Mouse (Mus musculus): ENCODE results near the gene Sema5a. TPM values are rescaled to one million over a fixed set of nuclear protein-coding genes. Genes with fewer than 3 reads are reported as not detected.

Sema5a gene
- polyA plus RNA-seq, 1 experiment from 2014 or later: 16.0 TPM

DNA sequence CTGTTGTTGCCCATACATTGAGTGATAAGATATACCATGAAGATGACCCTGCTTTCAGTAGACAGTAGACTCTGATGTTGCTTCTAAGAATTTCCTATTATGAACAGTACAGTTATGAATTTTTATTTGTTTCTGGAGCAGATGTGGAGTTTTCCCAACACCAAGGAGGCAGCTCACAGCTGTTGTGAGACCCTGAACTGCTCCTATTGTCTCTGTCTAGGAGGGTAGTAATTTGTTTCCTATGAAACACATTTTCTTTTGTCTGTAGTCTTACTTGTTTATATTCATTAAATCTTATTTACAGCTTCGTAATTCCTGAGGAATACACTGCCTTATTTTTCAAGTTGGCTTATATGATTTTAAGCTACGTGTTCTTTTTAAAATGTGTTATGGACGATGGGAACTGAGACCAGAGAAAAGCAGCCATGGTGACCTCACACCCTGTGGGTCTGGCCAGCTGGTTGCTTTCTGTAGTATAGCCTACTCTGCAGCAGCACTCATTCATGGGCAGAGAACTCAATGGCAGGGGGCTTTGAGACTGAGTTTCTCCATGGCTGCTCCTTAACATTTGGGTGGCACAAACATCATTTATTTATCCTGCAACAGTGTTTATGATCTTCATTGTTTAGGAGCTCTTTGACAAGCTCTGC lies 151.8 kb downstream of the Sema5a start:
- no peaks in the 10 kb centered on the region for H3K27me3 ChIP-seq (replicated peaks)
- H3K36me3 ChIP-seq: no peaks in the 10 kb centered on the region
- no peaks in the 10 kb centered on the region for H3K9me3 ChIP-seq
- no peak overlapping the region for H3K4me2 ChIP-seq (replicated peaks)
- no peak for ATAC-seq
- 67% methylated on average over 3 of the region's 3 CpGs for WGBS
- no peaks in the 10 kb centered on the region for H3K4me1 ChIP-seq (replicated peaks)
- no peak overlapping the region for H3K27ac ChIP-seq
- no peak overlapping the region for H3K9ac ChIP-seq
- no peak overlapping the region for H3K4me3 ChIP-seq (replicated peaks)

DNA sequence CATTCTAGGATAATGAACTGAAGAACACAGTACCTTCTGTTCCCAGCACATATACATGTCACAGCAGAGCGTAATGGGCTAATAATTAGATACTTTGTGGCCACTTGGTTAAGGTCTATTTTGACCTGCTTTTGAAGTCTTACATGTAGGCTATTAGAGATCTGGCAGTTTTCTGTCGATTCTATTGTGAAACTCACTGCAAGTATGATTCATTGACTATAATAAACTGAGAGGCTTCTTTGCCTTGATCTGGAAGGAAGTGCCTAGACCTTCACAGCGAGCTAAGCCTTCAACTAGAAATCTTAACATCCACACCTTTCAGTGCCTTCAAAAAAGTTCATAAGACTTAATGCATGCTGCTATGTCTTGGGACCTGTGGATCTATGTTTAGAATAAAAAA lies 152.5 kb downstream of the Sema5a start:
- Histone ChIP-seq H3K27me3 (replicated peaks) (no peaks in the 10 kb centered on the region), H3K36me3 (no peaks in the 10 kb centered on the region), H3K4me3 (replicated peaks) (no peak overlapping the region), H3K9me3 (no peaks in the 10 kb centered on the region), H3K9ac (no peak overlapping the region), H3K4me1 (replicated peaks) (no peaks in the 10 kb centered on the region), H3K27ac (no peak overlapping the region), H3K4me2 (replicated peaks) (no peak overlapping the region)
- 68% methylated on average over 3 of the region's 3 CpGs for WGBS
- no peak for ATAC-seq

DNA sequence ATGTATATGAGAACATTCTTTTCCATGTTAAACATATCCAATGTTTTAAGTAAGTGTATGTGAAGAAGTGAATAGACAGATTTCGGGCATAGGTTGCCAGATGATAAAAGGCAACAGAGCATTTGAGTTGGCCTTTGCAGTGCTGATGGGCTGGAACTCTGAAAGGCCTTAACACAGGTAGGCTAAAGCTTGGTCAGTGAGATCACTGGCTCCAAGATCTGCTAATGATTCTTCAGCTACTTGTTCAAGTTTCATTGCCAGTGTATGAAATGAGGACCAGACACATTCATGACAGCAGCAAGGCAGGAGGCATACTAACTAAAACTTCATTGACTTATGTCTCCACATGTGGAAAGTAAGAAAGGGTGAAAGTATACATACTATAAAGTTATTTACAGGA lies 154.1 kb downstream of the Sema5a start:
- H3K36me3 ChIP-seq: no peaks in the 10 kb centered on the region
- H3K4me3 ChIP-seq (replicated peaks): no peak overlapping the region
- no peak overlapping the region for H3K9ac ChIP-seq
- WGBS: 80% methylated on average over 1 of the region's 1 CpGs
- no peaks in the 10 kb centered on the region for H3K4me1 ChIP-seq (replicated peaks)
- no peaks in the 10 kb centered on the region for H3K9me3 ChIP-seq
- ATAC-seq: no peak
- H3K27ac ChIP-seq: no peak overlapping the region
- no peak overlapping the region for H3K4me2 ChIP-seq (replicated peaks)
- H3K27me3 ChIP-seq (replicated peaks): no peaks in the 10 kb centered on the region

DNA sequence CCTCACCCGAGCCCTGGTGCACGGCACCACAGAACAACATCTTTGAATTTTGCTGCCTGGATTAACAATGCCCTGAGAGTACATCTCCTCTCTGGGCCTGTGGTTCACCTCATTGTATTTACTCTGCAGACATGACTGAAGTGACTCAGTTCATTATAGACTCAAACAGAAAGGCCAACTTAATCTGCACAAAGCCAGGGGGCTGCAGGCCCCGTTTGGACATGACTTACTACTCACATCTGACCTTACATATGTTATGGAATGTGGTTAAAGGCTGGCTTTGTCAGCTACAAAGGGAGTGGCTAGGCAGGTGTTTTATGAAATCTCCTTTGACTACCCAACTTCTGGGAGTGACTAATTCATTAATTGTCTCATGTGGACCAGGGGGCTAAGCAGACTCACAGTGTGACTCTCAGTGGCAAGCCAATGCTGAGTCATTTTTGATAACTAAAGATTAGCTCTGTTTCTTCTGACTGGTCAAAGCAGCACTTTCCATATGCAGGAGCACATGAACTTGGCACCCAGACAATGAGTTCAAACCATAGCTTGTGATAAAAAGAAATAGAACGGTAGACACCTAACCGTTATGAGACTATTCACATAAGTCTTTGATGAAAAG lies 157.4 kb downstream of the Sema5a start:
- Histone ChIP-seq H3K27ac (no peak overlapping the region), H3K36me3 (no peaks in the 10 kb centered on the region), H3K27me3 (replicated peaks) (no peaks in the 10 kb centered on the region), H3K4me1 (replicated peaks) (no peaks in the 10 kb centered on the region), H3K9me3 (no peaks in the 10 kb centered on the region), H3K4me2 (replicated peaks) (no peak overlapping the region), H3K9ac (no peak overlapping the region), H3K4me3 (replicated peaks) (no peak overlapping the region)
- WGBS: 72% methylated on average over 5 of the region's 5 CpGs
- ATAC-seq: no peak

DNA sequence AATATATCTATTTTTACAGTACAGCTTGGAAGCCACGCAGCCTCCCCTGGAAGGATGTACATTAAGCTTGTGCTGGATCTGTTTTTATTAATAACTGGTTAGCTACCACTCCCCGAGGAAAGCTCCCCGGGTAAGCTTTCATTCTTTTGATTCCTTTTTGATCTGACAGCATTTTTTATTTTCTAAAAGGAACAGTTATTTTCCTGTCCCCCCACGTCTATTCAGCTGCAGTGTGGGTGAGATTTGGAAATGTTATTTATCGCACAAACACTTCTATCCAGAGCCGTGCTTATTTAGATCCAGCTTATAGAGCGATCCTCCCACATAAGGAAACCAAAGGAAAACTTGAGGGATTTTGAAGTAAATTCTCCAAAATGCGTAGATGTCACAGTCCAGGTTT lies 158.7 kb downstream of the Sema5a start:
- H3K4me2 ChIP-seq (replicated peaks): no peak overlapping the region
- H3K4me3 ChIP-seq (replicated peaks): no peak overlapping the region
- no peak overlapping the region for H3K27ac ChIP-seq
- H3K27me3 ChIP-seq (replicated peaks): no peaks in the 10 kb centered on the region
- H3K9ac ChIP-seq: no peak overlapping the region
- no peak for ATAC-seq
- H3K4me1 ChIP-seq (replicated peaks): no peaks in the 10 kb centered on the region
- H3K36me3 ChIP-seq: no peaks in the 10 kb centered on the region
- 80% methylated on average over 8 of the region's 8 CpGs for WGBS
- no peaks in the 10 kb centered on the region for H3K9me3 ChIP-seq

DNA sequence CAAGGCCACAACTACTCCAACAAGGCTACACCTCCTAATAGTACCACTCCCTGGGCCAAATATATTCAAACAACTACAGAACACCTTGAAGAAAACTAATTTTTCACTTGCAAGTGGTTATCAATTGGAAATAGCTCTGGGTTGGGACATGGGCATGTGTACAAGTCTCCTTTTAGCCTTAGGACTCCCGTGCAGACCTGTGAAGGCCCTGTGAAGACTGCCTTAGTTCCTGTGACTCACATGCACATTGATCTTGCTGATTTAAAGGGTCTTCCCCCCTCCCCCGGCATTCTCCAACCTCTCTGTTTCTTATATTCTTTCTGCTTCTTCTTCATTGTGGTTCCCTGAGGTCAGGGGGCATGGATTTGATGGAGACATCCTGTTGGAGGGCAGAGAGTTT lies 161.8 kb downstream of the Sema5a start:
- H3K27ac ChIP-seq: no peak overlapping the region
- ATAC-seq: no peak
- no peaks in the 10 kb centered on the region for H3K27me3 ChIP-seq (replicated peaks)
- no peak overlapping the region for H3K4me3 ChIP-seq (replicated peaks)
- H3K4me1 ChIP-seq (replicated peaks): no peaks in the 10 kb centered on the region
- H3K4me2 ChIP-seq (replicated peaks): no peak overlapping the region
- no peak overlapping the region for H3K9ac ChIP-seq
- H3K36me3 ChIP-seq: no peaks in the 10 kb centered on the region
- WGBS: 79% methylated on average over 2 of the region's 2 CpGs
- no peaks in the 10 kb centered on the region for H3K9me3 ChIP-seq

DNA sequence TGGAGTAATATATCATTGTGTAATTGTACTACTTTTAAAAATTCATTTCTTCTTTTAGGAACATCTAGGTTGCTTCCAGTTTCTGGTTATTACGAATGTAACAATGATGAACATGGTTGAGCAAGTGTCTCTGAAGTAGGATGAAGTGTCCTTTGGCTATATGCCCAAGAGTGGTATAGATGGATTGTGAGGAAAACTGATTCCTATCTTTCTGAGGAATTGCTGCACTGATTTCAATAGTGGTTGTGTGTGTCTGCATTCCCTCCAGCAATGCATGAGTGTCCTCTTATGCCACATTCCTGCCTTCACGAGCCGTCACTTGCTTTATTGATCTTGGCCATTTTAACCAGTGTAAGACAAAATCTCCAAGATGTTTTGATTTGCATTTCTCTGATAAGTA lies 163.2 kb downstream of the Sema5a start:
- Histone ChIP-seq H3K9me3 (no peaks in the 10 kb centered on the region), H3K4me2 (replicated peaks) (no peak overlapping the region), H3K4me3 (replicated peaks) (no peak overlapping the region), H3K4me1 (replicated peaks) (no peaks in the 10 kb centered on the region), H3K27ac (no peak overlapping the region), H3K9ac (no peak overlapping the region), H3K36me3 (no peaks in the 10 kb centered on the region), H3K27me3 (replicated peaks) (no peaks in the 10 kb centered on the region)
- no peak for ATAC-seq
- WGBS: 78% methylated on average over 3 of the region's 3 CpGs

DNA sequence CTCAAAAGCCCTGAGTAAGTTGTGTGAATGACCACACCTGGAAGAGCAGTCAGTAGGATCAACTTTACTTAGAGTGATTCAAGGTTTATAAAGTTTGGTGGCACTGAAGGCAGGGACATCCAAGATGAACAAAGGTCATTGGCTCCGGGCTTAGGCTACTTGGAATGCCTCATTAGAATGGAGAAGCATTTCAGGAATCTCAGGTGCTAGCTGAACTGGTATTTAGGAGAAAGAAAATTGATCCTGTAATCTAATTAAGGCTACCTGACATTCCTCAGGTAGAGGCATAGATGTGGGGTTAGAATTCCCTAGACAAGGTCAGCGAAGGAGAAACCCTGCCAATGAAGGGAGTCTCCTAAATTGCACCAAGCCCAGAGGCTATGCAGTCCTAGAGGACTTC lies 171.7 kb downstream of the Sema5a start:
- Histone ChIP-seq H3K4me3 (replicated peaks) (no peak overlapping the region), H3K4me1 (replicated peaks) (no peaks in the 10 kb centered on the region), H3K27ac (no peak overlapping the region), H3K9ac (no peak overlapping the region), H3K27me3 (replicated peaks) (no peaks in the 10 kb centered on the region), H3K36me3 (no peaks in the 10 kb centered on the region), H3K4me2 (replicated peaks) (no peak overlapping the region), H3K9me3 (no peaks in the 10 kb centered on the region)
- WGBS: 88% methylated on average over 2 of the region's 2 CpGs
- no peak for ATAC-seq

DNA sequence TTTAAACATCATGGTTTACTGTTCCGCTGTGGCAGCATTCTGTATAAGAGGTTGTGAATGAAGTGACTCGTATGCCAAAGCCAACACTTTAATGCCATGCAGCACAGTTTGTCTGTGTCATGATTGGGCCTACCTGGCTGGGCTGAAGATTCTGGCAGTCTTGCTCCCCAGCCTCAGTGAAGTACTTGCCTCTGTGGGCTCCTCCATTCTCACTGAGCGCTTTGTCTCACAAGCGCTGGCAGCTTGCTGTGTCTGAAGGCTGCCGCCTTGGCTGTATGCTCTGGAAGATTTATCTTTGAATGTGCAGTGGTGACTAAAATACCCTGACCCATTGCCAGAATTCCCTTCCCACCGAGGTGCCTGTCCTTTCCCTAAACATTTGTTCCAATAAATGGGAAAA lies 178.0 kb downstream of the Sema5a start:
- Histone ChIP-seq H3K4me3 (replicated peaks) (no peak overlapping the region), H3K4me2 (replicated peaks) (no peak overlapping the region), H3K27ac (no peak overlapping the region), H3K9ac (no peak overlapping the region), H3K9me3 (no peaks in the 10 kb centered on the region), H3K36me3 (no peaks in the 10 kb centered on the region), H3K4me1 (replicated peaks) (no peaks in the 10 kb centered on the region), H3K27me3 (replicated peaks) (no peaks in the 10 kb centered on the region)
- no peak for ATAC-seq
- WGBS: 66% methylated on average over 6 of the region's 6 CpGs

DNA sequence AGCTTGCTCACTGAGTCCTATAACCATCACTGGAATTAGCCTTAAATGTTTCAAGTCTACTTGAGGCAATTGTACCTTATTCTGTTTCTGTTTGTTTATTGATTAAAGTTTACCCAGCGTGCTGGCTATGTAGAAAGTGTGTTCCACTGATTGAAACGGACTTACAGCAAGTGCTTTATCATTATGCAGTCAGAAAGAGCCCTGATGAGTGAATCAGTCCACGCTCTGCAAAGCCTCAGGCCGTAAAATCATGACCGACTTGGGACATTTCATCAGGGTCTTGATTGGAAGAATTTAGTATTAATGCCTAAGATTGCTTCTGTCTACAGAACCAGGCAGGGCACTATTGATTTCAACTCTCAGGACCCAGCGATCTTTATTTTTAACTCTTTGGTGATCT lies 178.5 kb downstream of the Sema5a start:
- WGBS: 66% methylated on average over 6 of the region's 6 CpGs
- H3K9me3 ChIP-seq: no peaks in the 10 kb centered on the region

DNA sequence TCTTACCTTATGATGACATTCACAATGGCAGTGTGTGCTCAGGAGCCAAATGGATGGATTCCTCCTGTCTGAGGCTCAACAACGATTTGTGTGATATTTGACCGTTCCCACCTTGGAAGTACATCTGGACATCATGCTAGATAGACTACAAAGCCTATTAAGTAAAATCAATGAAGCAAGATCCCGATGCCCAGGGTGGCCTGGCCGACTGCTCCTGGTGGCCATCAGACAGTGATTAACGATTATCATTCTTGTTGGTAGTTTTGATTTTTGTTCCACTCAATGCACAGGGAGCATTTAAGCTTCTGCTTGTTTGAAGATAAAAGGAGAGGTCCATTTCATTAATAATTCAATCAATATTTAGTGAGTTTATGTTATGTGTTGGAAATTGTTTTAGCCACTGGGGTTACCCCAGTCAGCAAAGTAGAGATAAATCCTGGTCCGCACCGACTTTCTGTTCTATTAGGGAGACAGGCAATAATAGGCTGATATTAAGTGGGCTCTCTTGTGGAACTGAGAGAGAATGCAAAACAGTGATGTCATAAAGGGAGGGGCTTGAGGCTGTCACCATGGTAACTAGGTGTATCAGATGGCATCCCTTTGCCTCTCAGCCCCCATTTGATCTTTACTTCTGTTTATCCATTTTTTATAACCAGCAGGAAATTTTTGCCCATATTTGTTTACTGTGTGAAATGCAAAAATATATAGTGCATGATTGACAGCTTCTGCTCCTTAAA lies 182.7 kb downstream of the Sema5a start:
- H3K27ac ChIP-seq: no peak overlapping the region
- H3K27me3 ChIP-seq (replicated peaks): no peaks in the 10 kb centered on the region
- no peak for ATAC-seq
- H3K4me2 ChIP-seq (replicated peaks): no peak overlapping the region
- WGBS: 87% methylated on average over 7 of the region's 7 CpGs
- H3K4me3 ChIP-seq (replicated peaks): no peak overlapping the region
- no peak overlapping the region for H3K9ac ChIP-seq
- no peaks in the 10 kb centered on the region for H3K4me1 ChIP-seq (replicated peaks)
- no peaks in the 10 kb centered on the region for H3K9me3 ChIP-seq
- H3K36me3 ChIP-seq: no peaks in the 10 kb centered on the region

More for the DNA sequence above, 178.5 kb downstream of the Sema5a start:
- no peak overlapping the region for H3K9ac ChIP-seq
- no peak for ATAC-seq
- no peaks in the 10 kb centered on the region for H3K27me3 ChIP-seq (replicated peaks)
- no peak overlapping the region for H3K4me3 ChIP-seq (replicated peaks)
- H3K4me2 ChIP-seq (replicated peaks): no peak overlapping the region
- H3K36me3 ChIP-seq: no peaks in the 10 kb centered on the region
- no peak overlapping the region for H3K27ac ChIP-seq
- H3K4me1 ChIP-seq (replicated peaks): no peaks in the 10 kb centered on the region

DNA sequence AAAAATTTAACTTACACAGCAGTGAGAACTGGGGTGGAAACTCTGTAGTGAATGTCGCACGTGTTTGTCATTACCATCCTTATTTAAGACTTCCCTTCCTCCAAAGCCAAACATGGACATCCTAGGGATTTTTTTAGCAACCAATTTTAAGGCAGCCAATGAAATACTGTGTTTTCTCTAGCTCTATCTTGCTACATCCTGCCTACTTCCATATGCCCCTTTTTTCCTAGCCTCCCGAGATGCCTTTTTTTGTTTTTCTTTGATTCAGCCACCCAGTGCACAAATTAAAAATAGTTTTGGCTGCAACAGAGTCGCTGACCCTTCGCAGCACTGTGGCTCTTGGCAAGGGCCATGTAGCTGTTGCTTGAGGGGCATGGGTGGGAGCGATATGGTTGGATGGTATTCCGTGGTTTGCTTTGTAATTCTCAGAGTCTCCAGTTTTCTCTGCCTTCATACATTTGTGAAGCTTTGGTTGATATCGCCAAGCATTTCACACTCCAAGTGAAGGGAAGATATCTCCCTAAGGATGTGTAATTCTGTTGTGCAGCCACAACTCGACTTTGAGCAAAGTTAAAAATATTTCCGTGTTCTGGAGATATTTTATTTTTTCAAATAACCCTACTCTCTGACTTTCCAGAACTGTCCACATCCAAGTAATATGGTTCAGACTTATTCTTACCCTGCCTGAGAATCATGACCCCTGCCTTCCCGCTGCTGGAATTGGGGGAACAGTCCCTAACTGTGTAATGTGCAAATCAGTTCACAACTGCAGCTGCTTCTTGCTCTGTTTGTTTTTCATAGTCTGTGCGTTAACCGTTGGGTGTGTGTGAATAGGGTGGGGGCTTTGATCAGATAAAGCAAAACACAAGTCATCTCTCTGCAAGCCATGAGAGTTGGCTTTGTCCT lies 188.6 kb downstream of the Sema5a start:
- ATAC-seq: no peak

More for the DNA sequence above, 188.6 kb downstream of the Sema5a start:
- Histone ChIP-seq H3K36me3 (no peaks in the 10 kb centered on the region), H3K27ac (no peak overlapping the region), H3K27me3 (replicated peaks) (no peaks in the 10 kb centered on the region), H3K4me3 (replicated peaks) (no peak overlapping the region), H3K9me3 (no peaks in the 10 kb centered on the region), H3K4me2 (replicated peaks) (no peak overlapping the region), H3K4me1 (replicated peaks) (no peaks in the 10 kb centered on the region), H3K9ac (no peak overlapping the region)
- 72% methylated on average over 13 of the region's 13 CpGs for WGBS

Data from intestine, embryonic 15.5 days (tissue).